ENCODE assay signal across 8 mouse cellular contexts in genomic region chr14:46821271-46821872, GRCm38 (mm10). TPM values are rescaled to one million over a fixed set of nuclear protein-coding genes. Genes with fewer than 3 reads are reported as not detected.
DNase-seq lines count a peak whose midpoint lies in the region; ATAC-seq and TF ChIP-seq lines count a peak whose summit lies in the region.

No protein-coding gene starts in this region.

- 0 out of 2 replicates have a peak, but pooled peaks have one; percentile 9 for TF ChIP-seq EP300 in liver, postnatal 0 days (IDR thresholded peaks at IDR 0.05; ENCODE audit: low read depth)

- peak; percentile 7; the same call in 1 of the 2 replicates for ATAC-seq in cerebellum, adult (ENCODE audit: insufficient number of reproducible peaks, low FRiP score, low TSS enrichment)
- ATAC-seq in forebrain, embryonic 11.5 days (replicated peaks; ENCODE audit: low FRiP score), result no peak; the same call in 1 of the 2 replicates
- ATAC-seq in inflammation-experienced regulatory T-cells, adult 6 months, result peak; percentile 30
- ATAC-seq in liver, postnatal 0 days, result peak; percentile 59
- peak; percentile 5; the same call in 1 of the 2 replicates for ATAC-seq in neutrophil, adult 5-6 weeks (ENCODE audit: extremely low read depth, insufficient number of reproducible peaks, low FRiP score, poor library complexity, severe bottlenecking)

- no peaks in the 10 kb centered on the region for H3K27me3 ChIP-seq in forebrain, embryonic 11.5 days (ENCODE audit: control insufficient read depth, insufficient read depth, low read length)
- H3K27me3 ChIP-seq in liver, postnatal 0 days (ENCODE audit: insufficient read depth, low read length), result no peaks in the 10 kb centered on the region

- no peaks in the 10 kb centered on the region for H3K36me3 ChIP-seq in forebrain, embryonic 11.5 days (ENCODE audit: control insufficient read depth, insufficient read depth, low read length)
- peaks cover 3% of the 10 kb centered on the region; the same call in 1 of the 2 replicates for H3K36me3 ChIP-seq in liver, postnatal 0 days (replicated peaks; ENCODE audit: insufficient read depth, low read length)

- WGBS in forebrain, embryonic 11.5 days, result 2% methylated on average over 11 of the region's 11 CpGs
- under 1% methylated on average over 11 of the region's 11 CpGs for WGBS in liver, postnatal 0 days (ENCODE audit: insufficient replicate concordance)

- DNase-seq in cerebellum, postnatal 25 days, result no peak
- DNase-seq in adrenal gland, postnatal 14 days, result peak; percentile 54
- no peak for DNase-seq in forebrain, embryonic 11.5 days (ENCODE audit: low spot score)
- peak; percentile 45 for DNase-seq in liver, postnatal 0 days
- DNase-seq in urinary bladder, adult 2 months (ENCODE audit: low spot score), result no peak

- no peak for TF ChIP-seq CTCF in liver, postnatal 0 days (IDR thresholded peaks at IDR 0.05; ENCODE audit: low read depth)

- H3K27ac ChIP-seq in forebrain, embryonic 11.5 days (ENCODE audit: low read depth, low read length), result peak overlapping the region; percentile 76
- peak overlapping the region; percentile 96 for H3K27ac ChIP-seq in liver, postnatal 0 days (ENCODE audit: low read depth)

- H3K4me3 ChIP-seq in forebrain, embryonic 11.5 days (ENCODE audit: low read depth, low read length), result peak overlapping the region; percentile 89
- H3K4me3 ChIP-seq in liver, postnatal 0 days (ENCODE audit: low read depth, low read length), result peak overlapping the region; percentile 77

- H3K9ac ChIP-seq in forebrain, embryonic 11.5 days (ENCODE audit: low read length), result peak overlapping the region; percentile 83
- H3K9ac ChIP-seq in liver, postnatal 0 days (replicated peaks), result peak overlapping the region; percentile 79

- H3K4me1 ChIP-seq in forebrain, embryonic 11.5 days (replicated peaks; ENCODE audit: control insufficient read depth, insufficient read depth, low read length), result peaks cover 5% of the 10 kb centered on the region; the same call in 1 of the 2 replicates
- H3K4me1 ChIP-seq in liver, postnatal 0 days (ENCODE audit: insufficient read depth), result peaks cover 15% of the 10 kb centered on the region

- no peaks in the 10 kb centered on the region for H3K9me3 ChIP-seq in forebrain, embryonic 11.5 days (ENCODE audit: control insufficient read depth, low read length)
- H3K9me3 ChIP-seq in liver, postnatal 0 days (ENCODE audit: low read length), result no peaks in the 10 kb centered on the region

- peak overlapping the region; percentile 68 for H3K4me2 ChIP-seq in forebrain, embryonic 11.5 days (ENCODE audit: low read depth, low read length, severe bottlenecking)
- H3K4me2 ChIP-seq in liver, postnatal 0 days (ENCODE audit: low read depth, low read length), result peak overlapping the region; percentile 68

RNA-seq across cellular contexts. Expression of gene Gmfb, which starts 0.7 kb away (rescaled TPM):
- total RNA-seq in adrenal gland, postnatal 14 days (2021), result 80.9 and 91.3 TPM in 2 replicates
- polyA plus RNA-seq in forebrain, embryonic 11.5 days (2014; fragmentation: Nextera tagmentation; extraction: Ambion mirVana), result 103 and 116 TPM in 2 replicates
- 100 to 1,000 TPM in 1 of 3 experiments, 10 to 100 TPM in 2; 93.1 to 115 (median 98.6) TPM for polyA plus RNA-seq in inflammation-experienced regulatory T-cells, adult 6 months (2017; shearing (Covaris generic))
- polyA plus RNA-seq in liver, postnatal 0 days (2015; fragmentation: Nextera tagmentation; extraction: Ambion mirVana), result 30.0 and 30.3 TPM in 2 replicates
- total RNA-seq in neutrophil, adult 5-6 weeks (2017), result 117 and 122 TPM in 2 replicates
- polyA plus RNA-seq in urinary bladder, adult 2 months (2012; rRNA removed), result 41.3 and 47.1 TPM in 2 replicates

RNA-seq across cellular contexts. Expression of gene Cgrrf1, which starts 10.6 kb away (rescaled TPM):
- total RNA-seq in adrenal gland, postnatal 14 days (2021), result 40.7 and 45.7 TPM in 2 replicates
- 30.2 and 33.9 TPM in 2 replicates for polyA plus RNA-seq in forebrain, embryonic 11.5 days (2014; fragmentation: Nextera tagmentation; extraction: Ambion mirVana)
- 10 to 100 TPM in 2 of 3 experiments, 1 to 10 TPM in 1; 8.2 to 12.2 (median 11.3) TPM for polyA plus RNA-seq in inflammation-experienced regulatory T-cells, adult 6 months (2017; shearing (Covaris generic))
- 34.8 and 35.2 TPM in 2 replicates for polyA plus RNA-seq in liver, postnatal 0 days (2015; fragmentation: Nextera tagmentation; extraction: Ambion mirVana)
- total RNA-seq in neutrophil, adult 5-6 weeks (2017), result 11.6 and 15.8 TPM in 2 replicates
- polyA plus RNA-seq in urinary bladder, adult 2 months (2012; rRNA removed), result 47.0 and 50.5 TPM in 2 replicates

RNA-seq across cellular contexts. Expression of gene Cnih1, which starts 33.2 kb away (rescaled TPM):
- total RNA-seq in adrenal gland, postnatal 14 days (2021), result 88.3 and 95.3 TPM in 2 replicates
- 193 and 209 TPM in 2 replicates for polyA plus RNA-seq in forebrain, embryonic 11.5 days (2014; fragmentation: Nextera tagmentation; extraction: Ambion mirVana)
- 10 to 100 TPM; 68.7 to 99.0 (median 71.8) TPM for polyA plus RNA-seq in inflammation-experienced regulatory T-cells, adult 6 months (2017; shearing (Covaris generic))
- polyA plus RNA-seq in liver, postnatal 0 days (2015; fragmentation: Nextera tagmentation; extraction: Ambion mirVana), result 86.8 and 90.7 TPM in 2 replicates
- total RNA-seq in neutrophil, adult 5-6 weeks (2017), result 18.7 TPM in 2 replicates
- polyA plus RNA-seq in urinary bladder, adult 2 months (2012; rRNA removed), result 74.6 and 77.4 TPM in 2 replicates

Comparison
In these comparisons a context has a peak if more than half of its experiments do, and no peak if none do; other contexts are left out.
1. DNase-seq: peak in adrenal gland, postnatal 14 days (single experiment) and liver, postnatal 0 days (single experiment); none in cerebellum, postnatal 25 days (0 of 2), forebrain, embryonic 11.5 days (single experiment) and urinary bladder, adult 2 months (single experiment).